Mouse (Mus musculus) cerebellum, postnatal 25 days (tissue): ENCODE results near the gene Tex30.

Experiments used
- DNase-seq, 2 experiments: peaks; one replicate each; pipeline ENCODE4 v3.0.0; 2021; ENCODE audit warnings: mixed read lengths in 2 of 2

Tex30 gene

GRCm38 (mm10) chr1:44041797-44042554, 60.3 kb downstream of the Tex30 start:
- peak; percentile 39 to 77 for DNase-seq
